Mouse (Mus musculus) liver (tissue): Measurements from ENCODE around the gene Wdr1.

Experiments
- DNase-seq: peaks from one replicate; pipeline ENCODE4 v3.0.0-alpha.2; 2020; ENCODE audit warnings: mixed read lengths

Wdr1 gene

DNA sequence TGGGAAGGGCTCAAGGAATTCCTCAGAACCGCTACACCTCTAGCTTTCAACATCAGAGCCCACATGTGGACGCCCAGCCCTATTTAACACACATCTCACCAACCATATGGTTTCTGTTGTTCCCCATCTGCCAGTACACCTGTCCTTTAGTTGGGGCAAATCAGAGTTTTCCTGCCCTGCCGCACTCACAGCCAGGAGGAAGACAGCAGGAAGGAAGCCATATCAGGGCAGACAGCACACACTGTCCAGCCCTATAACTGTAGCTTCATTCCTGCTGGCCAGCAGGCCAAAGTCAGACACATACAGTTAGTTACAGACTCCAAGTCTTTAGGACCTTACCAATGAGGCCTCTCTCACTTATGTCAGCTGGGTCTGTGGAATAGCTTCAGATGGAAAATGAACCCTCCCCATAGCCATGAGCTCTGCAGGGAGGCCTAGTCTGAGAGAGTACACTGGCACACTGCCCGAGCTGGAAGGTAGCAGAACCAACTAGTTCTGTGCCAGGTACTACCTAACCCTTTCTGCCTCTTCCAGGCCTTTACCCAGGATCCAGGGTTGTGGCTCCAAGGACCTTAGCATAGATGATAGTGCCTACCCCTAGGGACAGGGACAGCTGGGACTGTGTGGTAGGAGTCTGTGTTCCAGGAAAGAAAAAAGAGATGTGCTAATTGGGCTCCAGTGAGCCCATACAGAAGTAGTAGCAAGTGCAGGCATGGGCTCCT is 19.4 kb downstream of the Wdr1 start:
- no peak for DNase-seq

- DNase-seq: no peak
Observed at GRCm38 (mm10) chr5:38541728-38542127, 21.3 kb downstream of the Wdr1 start.

GRCm38 (mm10) chr5:38540898-38541297 is 22.1 kb downstream of the Wdr1 start:
- DNase-seq: no peak

DNA sequence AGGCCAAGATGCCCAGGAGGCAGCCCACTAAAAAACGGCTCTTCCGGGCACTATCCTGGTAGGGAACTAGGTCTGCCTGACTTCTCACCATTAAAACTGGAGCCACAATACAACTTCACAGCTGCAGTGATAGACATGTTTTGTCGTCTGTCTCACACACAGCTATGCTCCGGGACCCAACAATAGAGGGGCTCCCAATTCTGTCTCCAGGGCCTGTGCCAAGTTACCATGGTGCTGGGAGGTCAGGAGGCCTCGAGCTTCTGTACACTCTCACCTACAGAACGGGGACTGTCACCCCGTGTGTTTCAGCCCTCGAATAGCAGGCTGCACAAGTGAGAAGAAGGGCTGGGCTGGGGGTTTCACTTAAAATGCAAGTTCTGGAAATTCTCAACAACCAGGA is 24.5 kb downstream of the Wdr1 start:
- DNase-seq: no peak

DNA sequence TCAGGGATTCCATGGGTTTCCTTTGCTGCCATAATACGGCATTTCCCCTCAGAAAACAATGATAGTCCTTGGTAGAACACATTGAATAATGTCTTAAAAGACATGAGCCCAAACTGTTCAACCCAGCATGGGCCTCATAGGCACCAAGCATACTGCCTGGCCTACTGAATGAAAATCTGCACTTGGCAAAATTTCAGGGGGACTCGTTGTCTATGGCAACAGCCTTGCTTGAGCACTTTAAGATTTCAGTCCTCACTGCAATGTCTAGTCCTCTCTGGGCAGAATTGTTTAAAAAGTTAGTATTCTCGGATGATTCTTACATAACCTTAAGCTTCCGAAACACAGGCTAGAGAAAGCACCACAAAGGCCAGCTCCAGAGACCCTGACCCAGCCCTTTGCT is 25.2 kb downstream of the Wdr1 start:
- no peak for DNase-seq

GRCm38 (mm10) chr5:38536822-38537221 is 26.2 kb downstream of the Wdr1 start:
- no peak for DNase-seq

GRCm38 (mm10) chr5:38532084-38532483 is 30.9 kb downstream of the Wdr1 start:
- DNase-seq: no peak

DNA sequence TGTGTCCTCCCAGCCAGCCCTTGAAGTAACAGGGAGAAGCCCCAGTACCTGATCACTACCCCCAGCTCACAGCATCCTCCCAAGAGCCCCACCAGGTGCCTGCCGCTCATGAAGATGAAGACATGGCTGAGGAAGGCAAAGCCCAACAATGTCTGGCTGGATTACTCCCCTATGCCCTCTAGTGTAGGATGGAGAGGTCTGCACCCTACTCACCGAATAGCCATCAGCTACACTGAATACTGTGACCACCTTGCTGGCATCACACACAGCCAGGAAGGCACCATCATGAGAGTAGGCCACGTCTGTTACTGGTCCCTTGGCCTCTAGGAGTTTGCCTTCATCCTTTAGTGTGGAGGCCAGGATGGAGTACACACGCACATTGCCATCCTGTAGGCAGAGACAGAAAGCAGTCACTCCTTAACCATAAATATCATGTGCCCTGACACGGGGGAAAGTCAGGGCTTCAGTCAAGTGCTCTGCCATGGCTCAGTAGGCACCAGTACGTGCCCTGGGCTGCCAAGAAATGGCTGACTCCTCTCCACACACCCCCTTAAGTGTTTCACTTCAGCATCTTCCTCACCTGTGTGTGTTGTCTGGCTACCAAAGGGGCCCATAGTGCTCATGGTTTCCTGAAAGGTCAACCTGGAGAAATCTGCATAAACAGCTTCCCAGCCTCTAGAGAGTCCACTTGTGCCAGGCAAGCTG is 33.1 kb downstream of the Wdr1 start:
- DNase-seq: peak; percentile 23

GRCm38 (mm10) chr5:38522977-38523376 is 40.0 kb downstream of the Wdr1 start:
- no peak for DNase-seq

- no peak for DNase-seq
Observed at GRCm38 (mm10) chr5:38520838-38521237, 42.2 kb downstream of the Wdr1 start.

- peak; percentile 55 for DNase-seq
Observed at GRCm38 (mm10) chr5:38516267-38516666, 46.8 kb downstream of the Wdr1 start.

DNA sequence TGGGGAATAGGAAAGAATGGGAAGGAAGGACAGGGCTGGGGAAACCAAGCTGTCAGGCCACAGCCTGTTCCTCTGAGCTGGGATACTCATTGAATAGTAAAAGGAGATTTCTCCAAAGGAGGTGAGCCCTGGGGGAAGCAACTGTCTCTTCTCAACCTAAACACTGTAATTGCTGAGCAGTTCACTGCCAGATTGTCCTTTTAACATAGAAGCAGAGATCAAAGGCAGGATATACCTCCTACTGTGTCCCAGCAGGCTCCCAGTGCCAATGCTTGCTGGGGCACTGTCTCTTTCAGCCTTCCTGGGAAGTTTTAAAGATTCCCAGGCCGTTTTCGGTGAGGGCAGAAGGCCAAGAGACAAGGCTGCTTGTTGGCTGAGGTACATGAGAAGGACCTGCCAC is 50.0 kb downstream of the Wdr1 start:
- no peak for DNase-seq

- peak; percentile 80 for DNase-seq
Observed at GRCm38 (mm10) chr5:38509568-38509967, 53.5 kb downstream of the Wdr1 start.

DNA sequence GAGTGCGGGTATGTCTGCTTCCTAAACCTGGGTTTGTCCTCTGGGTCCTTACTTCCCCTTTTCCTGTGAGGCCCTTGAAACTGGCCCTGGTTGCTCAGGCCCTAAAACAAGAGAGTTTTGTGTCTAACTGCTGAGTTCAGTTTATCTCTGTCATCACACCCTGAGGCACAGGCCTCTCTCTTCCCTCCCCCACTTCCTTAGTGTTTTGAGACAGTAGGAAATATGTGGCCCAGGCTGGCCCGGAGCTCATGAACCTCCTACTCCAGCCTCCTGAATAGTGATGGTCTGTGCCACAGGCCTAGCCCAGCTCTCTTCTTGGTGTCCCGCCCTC is 57.6 kb downstream of the Wdr1 start:
- peak; percentile 61 for DNase-seq

GRCm38 (mm10) chr5:38504747-38505434 is 58.1 kb downstream of the Wdr1 start:
- no peak for DNase-seq

DNA sequence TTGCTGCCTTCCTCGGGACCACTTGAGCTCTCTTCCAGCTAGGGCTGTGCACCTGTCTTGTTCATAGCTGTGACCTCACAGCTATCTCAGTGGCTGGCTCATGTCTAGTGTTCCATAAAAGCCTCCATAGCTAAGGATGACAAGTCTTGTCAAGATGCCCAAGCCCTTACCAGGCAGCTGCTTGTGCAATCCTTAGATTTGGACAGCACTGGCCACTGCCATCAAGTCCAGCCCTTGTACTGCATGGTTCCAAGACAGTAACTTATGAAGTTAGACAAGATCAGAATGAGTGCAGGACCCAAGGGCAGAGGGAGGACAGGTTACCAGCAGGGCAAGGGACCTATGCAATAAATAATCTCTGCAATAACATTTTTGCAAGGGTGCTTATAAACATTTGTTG is 58.9 kb downstream of the Wdr1 start:
- no peak for DNase-seq

- DNase-seq: peak; percentile 40
Observed at GRCm38 (mm10) chr5:38502992-38503391, 60.0 kb downstream of the Wdr1 start, which contains the start of gene Slc2a9. TSS of gene Slc2a9 (minus strand) at chr5:38503143.

DNA sequence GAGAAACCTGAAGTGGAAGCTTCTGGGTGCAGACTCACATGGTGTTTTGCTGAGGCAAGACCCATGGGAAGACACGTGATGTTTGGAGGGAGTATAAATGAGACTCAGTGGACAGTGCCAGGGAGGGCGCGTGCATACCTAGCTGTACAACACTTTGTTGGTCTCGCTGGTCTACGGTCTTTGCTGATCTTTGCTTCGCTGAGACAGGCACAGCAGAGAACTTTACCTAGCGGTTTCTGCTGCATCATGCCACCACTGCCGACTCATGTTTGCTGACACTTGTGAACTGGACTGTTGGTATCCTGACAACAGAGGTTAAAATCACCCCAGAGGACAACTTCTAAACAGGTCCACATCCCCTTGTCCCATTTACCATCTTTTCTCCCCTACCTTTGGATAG is 63.0 kb downstream of the Wdr1 start:
- peak; percentile 80 for DNase-seq

DNA sequence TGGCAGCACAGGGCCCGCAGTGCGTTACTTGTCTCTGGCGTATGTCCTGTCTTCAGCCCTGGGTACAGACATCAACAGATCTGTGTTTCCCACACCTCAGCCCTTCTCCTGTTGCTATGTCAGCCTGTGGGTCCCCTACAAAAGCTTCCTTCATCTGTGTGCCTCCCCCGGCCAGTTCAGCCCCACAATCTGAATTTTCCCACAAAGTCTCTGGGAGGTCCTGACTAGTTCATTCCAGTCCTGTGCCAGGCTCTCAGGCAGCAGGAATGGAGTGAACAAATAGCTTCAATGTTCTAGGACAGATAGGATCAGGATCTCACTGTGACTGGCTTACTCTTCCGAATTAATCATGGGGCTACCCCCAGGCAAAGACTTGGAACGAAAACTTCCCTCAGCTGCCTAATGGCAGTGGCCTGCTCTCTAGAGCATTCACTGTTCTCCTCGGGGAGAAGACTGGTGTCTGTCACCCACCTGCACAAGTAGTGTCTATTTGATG is 63.7 kb downstream of the Wdr1 start:
- no peak for DNase-seq

GRCm38 (mm10) chr5:38498479-38498878 is 64.5 kb downstream of the Wdr1 start:
- DNase-seq: no peak

DNA sequence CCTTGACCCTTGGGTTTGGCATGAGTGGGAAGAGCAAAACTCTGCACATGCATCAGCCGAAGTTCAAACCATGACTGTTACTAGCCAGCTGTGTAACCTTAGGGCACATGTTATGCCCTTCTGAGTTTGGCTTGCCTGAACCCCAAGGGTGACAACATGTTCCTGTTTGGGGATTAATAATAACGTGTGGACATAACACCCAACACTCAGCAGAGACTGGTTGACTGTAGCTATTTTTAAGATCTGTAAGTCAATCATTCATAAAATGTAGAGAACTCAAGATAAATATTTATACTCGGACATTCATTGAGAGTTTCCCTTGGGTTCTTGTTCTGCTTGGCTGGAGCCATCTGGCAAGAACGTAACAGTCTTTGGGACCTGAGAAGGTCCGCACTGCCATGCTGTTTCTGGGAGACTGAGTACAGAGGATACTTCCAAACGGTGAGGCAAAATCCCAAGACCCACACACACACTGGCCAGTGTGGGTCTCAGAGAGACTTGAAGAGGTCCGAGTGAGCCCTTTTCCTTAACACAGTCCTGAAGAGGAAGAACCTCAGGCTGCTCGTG is 66.4 kb downstream of the Wdr1 start:
- no peak for DNase-seq

- DNase-seq: no peak
Observed at GRCm38 (mm10) chr5:38493890-38494289, 69.1 kb downstream of the Wdr1 start.

DNA sequence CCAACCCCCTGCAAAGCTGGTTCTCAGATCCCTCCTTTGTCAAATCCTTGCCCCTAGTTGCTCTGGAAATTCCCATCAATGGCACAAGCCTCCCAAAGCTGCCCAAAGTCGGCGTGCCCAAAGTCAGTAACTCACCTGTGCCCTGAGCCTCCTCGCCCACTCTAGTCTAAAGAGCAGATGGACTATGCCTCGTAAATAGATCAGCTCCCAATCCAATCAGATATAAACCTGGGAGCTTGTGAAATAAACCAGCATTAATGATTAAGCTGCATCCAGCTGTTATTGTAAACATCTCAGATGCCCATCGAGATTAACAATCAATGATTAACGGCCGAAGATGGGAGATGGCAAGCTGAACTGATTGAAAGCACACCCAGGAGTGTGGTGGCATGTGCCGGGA is 71.3 kb downstream of the Wdr1 start:
- DNase-seq: no peak

GRCm38 (mm10) chr5:38489739-38490138 is 73.3 kb downstream of the Wdr1 start:
- no peak for DNase-seq
